Mouse (Mus musculus) intestine, postnatal 0 days (tissue): ENCODE measurements around the gene Epha3. TPM values are rescaled to one million over a fixed set of nuclear protein-coding genes. Genes with fewer than 3 reads are reported as not detected.

Experiments
- ATAC-seq: fragments of 200-750 bp; cut with Nextera tagmentation; 2 replicates; pipeline ENCODE4 v1.8.0; 2017; ENCODE audit warnings: mild to moderate bottlenecking, moderate TSS enrichment, moderate library complexity
- H3K27ac ChIP-seq: fragments of 300-500 bp; sonication (generic); 2 replicates; pipeline ENCODE4 v1.5.1; 2014; ENCODE audit warnings: mild to moderate bottlenecking, low read depth, low read length, moderate library complexity
- H3K27me3 ChIP-seq: fragments of 300-500 bp; sonication (generic); replicated peaks from 2 replicates; pipeline ENCODE4 v1.6.1; 2014; ENCODE audit warnings: low read length, mixed read lengths; ENCODE audit not compliant: control insufficient read depth, insufficient read depth
- H3K36me3 ChIP-seq: fragments of 300-500 bp; sonication (generic); 2 replicates; pipeline ENCODE4 v1.6.1; 2014; ENCODE audit warnings: mild to moderate bottlenecking, moderate library complexity; ENCODE audit not compliant: control insufficient read depth, insufficient read depth
- H3K4me1 ChIP-seq: fragments of 300-500 bp; sonication (generic); replicated peaks from 2 replicates; pipeline ENCODE4 v1.6.1; 2014; ENCODE audit warnings: antibody characterized with exemption, low read length, mixed read lengths; ENCODE audit not compliant: control insufficient read depth, insufficient read depth
- H3K4me2 ChIP-seq: fragments of 300-500 bp; sonication (generic); replicated peaks from 2 replicates; pipeline ENCODE4 v1.6.1; 2014; ENCODE audit warnings: low read depth, mild to moderate bottlenecking, moderate library complexity
- H3K4me3 ChIP-seq: fragments of 300-500 bp; sonication (generic); 2 replicates; pipeline ENCODE4 v1.5.1; 2014; ENCODE audit warnings: low read depth, low read length
- H3K9ac ChIP-seq: fragments of 300-500 bp; sonication (generic); 2 replicates; pipeline ENCODE4 v1.6.1; 2014; ENCODE audit warnings: mild to moderate bottlenecking, low read depth, low read length
- H3K9me3 ChIP-seq: fragments of 300-500 bp; sonication (generic); 2 replicates; pipeline ENCODE4 v1.6.1; 2016; ENCODE audit warnings: mixed run types; ENCODE audit not compliant: control insufficient read depth
- CTCF ChIP-seq: sonication (generic); IDR thresholded peaks from 2 replicates; pipeline ENCODE4 v1.5.1; 2016; ENCODE audit warnings: low read depth, mild to moderate bottlenecking, control low read depth, antibody characterized with exemption, moderate library complexity
- WGBS: fragments of 180-500 bp; shearing (Covaris S2); extraction: QIAGEN DNeasy Blood & Tissue Kit; methylation state at CpG from one replicate; pipeline ENCODE4 v1.1.7; 2014; 5-methylcytosine and 5-hydroxymethylcytosine counted together
- polyA plus RNA-seq: library from polyadenylated mRNA; unstranded; fragments of >200 nt; fragmentation: Nextera tagmentation; extraction: Ambion mirVana; gene quantifications from 2 replicates; pipeline ENCODE4 v1.2.1, GENCODE M21; 2015

The Epha3 gene
- polyA plus RNA-seq, 1 experiment from 2014 or later = 2.3 TPM

- no peaks in the 10 kb centered on the region for H3K27me3 ChIP-seq
- no peak overlapping the region for H3K9ac ChIP-seq
- no peaks in the 10 kb centered on the region for H3K9me3 ChIP-seq
- H3K4me3 ChIP-seq = no peak overlapping the region
- WGBS = 84% methylated on average over 6 of the region's 6 CpGs
- H3K4me2 ChIP-seq = no peak overlapping the region
- H3K27ac ChIP-seq = no peak overlapping the region
- no peaks in the 10 kb centered on the region for H3K36me3 ChIP-seq
- ATAC-seq = no peak
- H3K4me1 ChIP-seq = no peaks in the 10 kb centered on the region
- TF ChIP-seq CTCF = no peak
Observed at GRCm38 (mm10) chr16:63501456-63501855, 362.5 kb downstream of the Epha3 start.

GRCm38 (mm10) chr16:63500975-63501393, 363.0 kb downstream of the Epha3 start:
- H3K36me3 ChIP-seq = no peaks in the 10 kb centered on the region
- H3K9ac ChIP-seq = no peak overlapping the region
- no peaks in the 10 kb centered on the region for H3K27me3 ChIP-seq
- WGBS = 88% methylated on average over 4 of the region's 4 CpGs
- TF ChIP-seq CTCF = no peak
- no peak overlapping the region for H3K4me2 ChIP-seq
- no peak for ATAC-seq
- no peak overlapping the region for H3K4me3 ChIP-seq
- no peaks in the 10 kb centered on the region for H3K4me1 ChIP-seq
- no peaks in the 10 kb centered on the region for H3K9me3 ChIP-seq
- no peak overlapping the region for H3K27ac ChIP-seq
